Mouse (Mus musculus) natural killer cell, adult 2 months (primary cell): Measurements from ENCODE around the gene Ttc23.

Experiments
- DNase-seq, 2 experiments: peaks; one replicate each; pipeline ENCODE4 v3.0.0; 2022; ENCODE audit warnings: low spot score in 2 of 2

The Ttc23 gene

GRCm38 (mm10) chr7:67644833-67645680 is 2.2 kb upstream of the Ttc23 start, which contains the start of gene Lrrc28:
TSS of gene Lrrc28 (minus strand) at chr7:67645268.
- peak; percentile 99 for DNase-seq

GRCm38 (mm10) chr7:67645681-67646014 is 1.6 kb upstream of the Ttc23 start:
- no peak for DNase-seq

GRCm38 (mm10) chr7:67646131-67646530 is 1.1 kb upstream of the Ttc23 start:
- DNase-seq = no peak

GRCm38 (mm10) chr7:67648376-67648775 is 1.2 kb downstream of the Ttc23 start:
- no peak for DNase-seq

- no peak for DNase-seq
These were observed 5.0 kb downstream of the Ttc23 start for GRCm38 (mm10) chr7:67652211-67652610.

- no peak for DNase-seq
These were observed 7.5 kb downstream of the Ttc23 start for GRCm38 (mm10) chr7:67654668-67655067.

- DNase-seq = no peak
These were observed 8.0 kb downstream of the Ttc23 start for GRCm38 (mm10) chr7:67655186-67655585.

GRCm38 (mm10) chr7:67658110-67658509 is 10.9 kb downstream of the Ttc23 start:
- DNase-seq = no peak

GRCm38 (mm10) chr7:67662424-67662823 is 15.2 kb downstream of the Ttc23 start:
- DNase-seq = no peak

- no peak for DNase-seq
These were observed 16.9 kb downstream of the Ttc23 start for GRCm38 (mm10) chr7:67663981-67664694.

GRCm38 (mm10) chr7:67670965-67671364 is 23.8 kb downstream of the Ttc23 start:
- no peak for DNase-seq

- DNase-seq = peak; percentile 68 to 79
These were observed 25.4 kb downstream of the Ttc23 start for GRCm38 (mm10) chr7:67672650-67673049.

- no peak for DNase-seq
These were observed 26.4 kb downstream of the Ttc23 start for GRCm38 (mm10) chr7:67673656-67674055.

- DNase-seq = no peak
These were observed 31.8 kb downstream of the Ttc23 start for GRCm38 (mm10) chr7:67678878-67679499.

GRCm38 (mm10) chr7:67681078-67681477 is 33.9 kb downstream of the Ttc23 start:
- no peak for DNase-seq

GRCm38 (mm10) chr7:67683006-67683405 is 35.8 kb downstream of the Ttc23 start:
- DNase-seq = no peak

- DNase-seq = no peak
These were observed 39.3 kb downstream of the Ttc23 start for GRCm38 (mm10) chr7:67686545-67686944.

GRCm38 (mm10) chr7:67688281-67688680 is 41.1 kb downstream of the Ttc23 start:
- no peak for DNase-seq

GRCm38 (mm10) chr7:67689793-67690192 is 42.6 kb downstream of the Ttc23 start:
- no peak for DNase-seq

- no peak for DNase-seq
These were observed 43.8 kb downstream of the Ttc23 start for GRCm38 (mm10) chr7:67691036-67691435.

- DNase-seq = no peak
These were observed 44.9 kb downstream of the Ttc23 start for GRCm38 (mm10) chr7:67692141-67692540.

- no peak for DNase-seq
These were observed 45.8 kb downstream of the Ttc23 start for GRCm38 (mm10) chr7:67692791-67693538.
